Mouse (Mus musculus): ENCODE results near the gene Mmp24.
A peak's percentile ranks its signal among the peaks of the same experiment; 100 is the strongest.

Mmp24 gene

GRCm38 (mm10) chr2:155852536-155852935 is 77.4 kb downstream of the Mmp24 start:
- DNase-seq (ENCODE audit: low read depth, low spot score) = no peak

DNA sequence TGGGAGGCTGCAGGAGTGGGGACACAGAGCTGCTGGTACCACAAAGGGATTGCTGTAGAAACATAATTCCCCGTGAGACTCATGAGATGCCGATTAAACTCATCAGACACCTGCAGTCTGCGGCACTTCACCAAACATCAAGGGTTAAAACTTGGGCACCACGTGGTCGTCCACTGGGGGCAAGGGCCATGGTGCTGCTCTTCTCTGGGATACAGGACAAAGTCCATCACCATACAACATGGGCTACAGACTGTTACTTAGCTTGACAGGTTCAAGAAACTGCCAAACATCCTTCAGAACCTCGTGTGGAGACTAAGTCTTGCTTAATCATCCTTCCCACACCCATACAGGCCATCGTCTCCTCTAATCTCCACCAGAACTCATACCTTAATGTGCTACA is 85.0 kb downstream of the Mmp24 start:
- DNase-seq (ENCODE audit: low read depth, low spot score) = no peak

DNA sequence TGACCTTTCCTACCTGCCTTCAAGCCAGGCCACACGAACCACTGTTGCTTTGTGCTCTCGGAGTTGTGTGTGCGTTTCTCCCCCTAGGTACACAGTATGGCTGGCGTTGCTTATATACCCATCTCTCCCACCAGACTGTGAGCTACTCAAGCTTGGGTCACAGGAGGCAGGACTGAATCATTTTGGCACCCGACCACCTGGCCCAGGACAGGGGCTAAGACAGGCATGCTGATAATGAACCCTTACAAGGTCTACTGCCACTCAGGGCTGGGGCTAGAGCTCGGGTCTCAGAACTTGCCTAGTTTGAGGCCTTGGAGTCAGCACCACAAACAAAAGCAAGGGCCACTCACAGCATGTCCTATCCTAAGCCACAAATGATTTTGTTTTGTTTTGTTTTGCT is 86.4 kb downstream of the Mmp24 start:
- no peak for DNase-seq (ENCODE audit: low read depth, low spot score)

GRCm38 (mm10) chr2:155862573-155863300 is 87.6 kb downstream of the Mmp24 start:
- DNase-seq (ENCODE audit: low read depth, low spot score) = peak; percentile 60

DNA sequence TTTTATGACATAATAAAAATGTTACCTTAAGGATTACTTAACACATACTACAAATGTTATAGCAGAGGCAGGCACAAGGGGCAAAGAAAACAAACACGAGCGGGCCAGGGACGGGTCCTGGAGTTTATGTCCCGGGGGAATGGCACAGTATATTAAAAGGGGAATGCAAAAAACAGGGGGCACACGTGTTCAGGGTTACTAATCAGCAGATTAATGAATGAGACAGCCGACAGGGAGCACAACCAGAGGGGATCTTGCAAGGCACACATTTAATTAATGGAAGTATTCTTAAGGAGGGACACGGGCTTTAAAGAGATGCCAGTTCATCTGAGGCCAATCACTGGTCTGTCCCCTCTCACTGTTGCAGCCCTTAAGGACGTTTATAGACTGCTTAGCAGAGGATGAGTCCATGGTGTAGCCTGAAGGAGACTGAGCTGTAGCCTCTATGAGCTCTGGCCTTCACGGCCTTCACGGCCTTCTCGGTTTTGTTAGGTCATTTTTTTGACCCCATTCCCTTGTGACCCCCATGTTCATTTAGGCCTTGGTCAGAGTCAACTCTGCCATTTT is 88.2 kb downstream of the Mmp24 start:
- peak; percentile 65 for DNase-seq (ENCODE audit: low read depth, low spot score)
